10 mouse cellular contexts compared by ENCODE assay signal in genomic region chr2:110411428-110411827, GRCm38 (mm10). TPM values are rescaled to one million over a fixed set of nuclear protein-coding genes. Genes with fewer than 3 reads are reported as not detected.
DNase-seq lines count a peak whose midpoint lies in the region; ATAC-seq and TF ChIP-seq lines count a peak whose summit lies in the region.
"Had no signal": no experiment of that assay in that cellular context is flagged by ENCODE, and none has a peak within 500 bp of the region (broad histone marks: within the 10 kb centered on the region; RNA-seq: fewer than 3 reads in every experiment).

No protein-coding gene starts in this region.

- H3K4me2 ChIP-seq in stomach, embryonic 14.5 days (replicated peaks; ENCODE audit: low read depth, low read length): no peak overlapping the region
- H3K4me2 ChIP-seq in stomach, postnatal 0 days (replicated peaks; ENCODE audit: low read depth): no peak overlapping the region
- H3K4me2 ChIP-seq in hindbrain, embryonic 11.5 days (replicated peaks; ENCODE audit: low read depth, low read length): no peak overlapping the region
- no peak overlapping the region for H3K4me2 ChIP-seq in forebrain, embryonic 14.5 days (ENCODE audit: low read length)
- H3K4me2 ChIP-seq in hindbrain, embryonic 13.5 days: no peak overlapping the region
- H3K4me2 ChIP-seq: heart, embryonic 15.5 days had no signal

- no peak for TF ChIP-seq EP300 in stomach, postnatal 0 days (optimal IDR thresholded peaks at IDR 0.05)

- no peak for DNase-seq in stomach, postnatal 0 days (ENCODE audit: low spot score)
- peak; percentile 35 for DNase-seq in heart, postnatal 36 days
- peak; percentile 38 to 41 for DNase-seq in left cerebral cortex, postnatal 36 days (ENCODE audit: low spot score in 2 of 2)
- no peak for DNase-seq in hindbrain, embryonic 11.5 days (ENCODE audit: low spot score)
- no peak for DNase-seq in forebrain, embryonic 14.5 days (ENCODE audit: low spot score)
- DNase-seq in adrenal gland, postnatal 14 days: no peak

- no peaks in the 10 kb centered on the region for H3K9me3 ChIP-seq in stomach, embryonic 14.5 days (ENCODE audit: control insufficient read depth, low read depth, low read length)
- no peaks in the 10 kb centered on the region for H3K9me3 ChIP-seq in stomach, postnatal 0 days (ENCODE audit: control insufficient read depth, low read length)
- H3K9me3 ChIP-seq in hindbrain, embryonic 11.5 days (ENCODE audit: control insufficient read depth, low read length): no peaks in the 10 kb centered on the region
- H3K9me3 ChIP-seq in forebrain, embryonic 14.5 days (replicated peaks; ENCODE audit: control insufficient read depth, low read length): no peaks in the 10 kb centered on the region
- H3K9me3 ChIP-seq in hindbrain, embryonic 13.5 days: no peaks in the 10 kb centered on the region
- H3K9me3 ChIP-seq: heart, embryonic 15.5 days had no signal

- no peak overlapping the region for H3K4me3 ChIP-seq in stomach, embryonic 14.5 days (ENCODE audit: low read depth, low read length)
- H3K4me3 ChIP-seq in stomach, postnatal 0 days (ENCODE audit: low read depth, low read length): no peak overlapping the region
- no peak overlapping the region for H3K4me3 ChIP-seq in hindbrain, embryonic 11.5 days (ENCODE audit: low read depth, low read length)
- no peak overlapping the region for H3K4me3 ChIP-seq in forebrain, embryonic 14.5 days (ENCODE audit: low read depth, low read length)
- H3K4me3 ChIP-seq in hindbrain, embryonic 13.5 days: no peak overlapping the region
- H3K4me3 ChIP-seq: heart, embryonic 15.5 days had no signal

- H3K27ac ChIP-seq in stomach, embryonic 14.5 days (ENCODE audit: low read length): no peak overlapping the region
- no peak overlapping the region for H3K27ac ChIP-seq in stomach, postnatal 0 days (replicated peaks)
- H3K27ac ChIP-seq in hindbrain, embryonic 11.5 days (ENCODE audit: low read depth, low read length): no peak overlapping the region
- H3K27ac ChIP-seq in forebrain, embryonic 14.5 days (ENCODE audit: low read depth, low read length): no peak overlapping the region
- no peak overlapping the region for H3K27ac ChIP-seq in hindbrain, embryonic 13.5 days
- H3K27ac ChIP-seq: heart, embryonic 15.5 days had no signal

- no peaks in the 10 kb centered on the region for H3K36me3 ChIP-seq in stomach, embryonic 14.5 days (ENCODE audit: control insufficient read depth, insufficient read depth, low read length)
- no peaks in the 10 kb centered on the region for H3K36me3 ChIP-seq in stomach, postnatal 0 days (ENCODE audit: control insufficient read depth, insufficient read depth, low read length)
- H3K36me3 ChIP-seq in hindbrain, embryonic 11.5 days (ENCODE audit: control insufficient read depth, insufficient read depth, low read length): no peaks in the 10 kb centered on the region
- no peaks in the 10 kb centered on the region for H3K36me3 ChIP-seq in forebrain, embryonic 14.5 days (ENCODE audit: control insufficient read depth, insufficient read depth, low read length)
- no peaks in the 10 kb centered on the region for H3K36me3 ChIP-seq in hindbrain, embryonic 13.5 days
- H3K36me3 ChIP-seq: heart, embryonic 15.5 days had no signal

- no peaks in the 10 kb centered on the region for H3K27me3 ChIP-seq in stomach, embryonic 14.5 days (ENCODE audit: control insufficient read depth, insufficient read depth, low read length)
- H3K27me3 ChIP-seq in stomach, postnatal 0 days (ENCODE audit: control insufficient read depth, insufficient read depth, low read length): no peaks in the 10 kb centered on the region
- no peaks in the 10 kb centered on the region for H3K27me3 ChIP-seq in hindbrain, embryonic 11.5 days (ENCODE audit: control insufficient read depth, insufficient read depth, low read length)
- no peaks in the 10 kb centered on the region for H3K27me3 ChIP-seq in forebrain, embryonic 14.5 days (replicated peaks; ENCODE audit: control insufficient read depth, insufficient read depth, low read length)
- no peaks in the 10 kb centered on the region for H3K27me3 ChIP-seq in hindbrain, embryonic 13.5 days
- H3K27me3 ChIP-seq: heart, embryonic 15.5 days had no signal

- H3K9ac ChIP-seq in stomach, embryonic 14.5 days (replicated peaks; ENCODE audit: low read depth, low read length): no peak overlapping the region
- H3K9ac ChIP-seq in stomach, postnatal 0 days (ENCODE audit: low read length): no peak overlapping the region
- H3K9ac ChIP-seq in hindbrain, embryonic 11.5 days (ENCODE audit: low read depth, low read length): no peak overlapping the region
- H3K9ac ChIP-seq in forebrain, embryonic 14.5 days (ENCODE audit: low read length): no peak overlapping the region
- H3K9ac ChIP-seq in hindbrain, embryonic 13.5 days: no peak overlapping the region
- H3K9ac ChIP-seq: heart, embryonic 15.5 days had no signal

- 77% methylated on average over 3 of the region's 3 CpGs for WGBS in stomach, embryonic 14.5 days
- WGBS in stomach, postnatal 0 days: 65% methylated on average over 3 of the region's 3 CpGs
- WGBS in hindbrain, embryonic 11.5 days: 92% methylated on average over 3 of the region's 3 CpGs
- 89% methylated on average over 3 of the region's 3 CpGs for WGBS in forebrain, embryonic 14.5 days
- WGBS in hindbrain, embryonic 13.5 days: 90% methylated on average over 3 of the region's 3 CpGs

- intact Hi-C loops in heart, postnatal 36 days (cut with DNase I): no loop called here
- intact Hi-C loops in left cerebral cortex, postnatal 36 days (cut with DNase I): no loop called here

- H3K4me1 ChIP-seq in stomach, embryonic 14.5 days (ENCODE audit: control insufficient read depth, insufficient read depth, low read length): no peaks in the 10 kb centered on the region
- H3K4me1 ChIP-seq in stomach, postnatal 0 days (replicated peaks; ENCODE audit: control insufficient read depth, insufficient read depth): no peaks in the 10 kb centered on the region
- no peaks in the 10 kb centered on the region for H3K4me1 ChIP-seq in hindbrain, embryonic 11.5 days (replicated peaks; ENCODE audit: control insufficient read depth, insufficient read depth, low read length)
- no peaks in the 10 kb centered on the region for H3K4me1 ChIP-seq in forebrain, embryonic 14.5 days (ENCODE audit: control insufficient read depth, insufficient read depth, low read length)
- H3K4me1 ChIP-seq in hindbrain, embryonic 13.5 days (replicated peaks): no peaks in the 10 kb centered on the region
- H3K4me1 ChIP-seq: heart, embryonic 15.5 days had no signal

- TF ChIP-seq CTCF in stomach, postnatal 0 days (IDR thresholded peaks at IDR 0.05; ENCODE audit: low read depth): no peak

- ATAC-seq in stomach, embryonic 14.5 days (ENCODE audit: insufficient number of reproducible peaks, insufficient read depth, low FRiP score, low read depth): peak; percentile 61; the same call in 1 of the 2 replicates
- ATAC-seq in stomach, postnatal 0 days (ENCODE audit: low FRiP score, low TSS enrichment): no peak
- ATAC-seq in hindbrain, embryonic 11.5 days (ENCODE audit: low FRiP score): no peak
- no peak for ATAC-seq in forebrain, embryonic 14.5 days
- no peak for ATAC-seq in hindbrain, embryonic 13.5 days (ENCODE audit: low FRiP score)

RNA-seq across cellular contexts. Expression of gene Fibin, which starts 48.4 kb away (rescaled TPM):
- polyA plus RNA-seq in stomach, embryonic 14.5 days (2014; fragmentation: Nextera tagmentation; extraction: Ambion mirVana): 41.0 and 46.1 TPM in 2 replicates
- polyA plus RNA-seq in stomach, postnatal 0 days (2015; fragmentation: Nextera tagmentation; extraction: Ambion mirVana): 42.3 and 47.2 TPM in 2 replicates
- total RNA-seq in heart, postnatal 36 days (2021): 1 to 10 TPM; 8.2 to 8.5 TPM
- 1 to 10 TPM; 3.1 to 4.2 TPM for total RNA-seq in left cerebral cortex, postnatal 36 days (2021)
- 10.1 and 11.5 TPM in 2 replicates for polyA plus RNA-seq in hindbrain, embryonic 11.5 days (2014; fragmentation: Nextera tagmentation; extraction: Ambion mirVana)
- 1.4 and 2.4 TPM in 2 replicates for polyA plus RNA-seq in forebrain, embryonic 14.5 days (2014; fragmentation: Nextera tagmentation; extraction: Ambion mirVana)
- 6.3 and 8.7 TPM in 2 replicates for total RNA-seq in adrenal gland, postnatal 14 days (2021)
- 3.6 and 6.3 TPM in 2 replicates for polyA plus RNA-seq in hindbrain, embryonic 13.5 days (2015; fragmentation: Nextera tagmentation; extraction: Ambion mirVana)
- total RNA-seq: common myeloid progenitor, adult 5-6 weeks had no signal

Comparison
In these comparisons a context has a peak if more than half of its experiments do, and no peak if none do; other contexts are left out.
1. DNase-seq: peak in heart, postnatal 36 days (2 of 2) and left cerebral cortex, postnatal 36 days (2 of 2); none in stomach, postnatal 0 days (single experiment), hindbrain, embryonic 11.5 days (single experiment), forebrain, embryonic 14.5 days (single experiment) and adrenal gland, postnatal 14 days (single experiment).